Mouse (Mus musculus) liver, embryonic 12.5 days (tissue): ENCODE measurements around the gene Hrk. TPM values are rescaled to one million over a fixed set of nuclear protein-coding genes. Genes with fewer than 3 reads are reported as not detected.

Source experiments
- ATAC-seq: fragments of 200-750 bp; cut with Nextera tagmentation; 2 replicates; pipeline ENCODE4 v1.8.0; 2017; ENCODE audit warnings: moderate number of reproducible peaks, mild to moderate bottlenecking, moderate library complexity
- H3K27ac ChIP-seq: fragments of 300-500 bp; sonication (generic); 2 replicates; pipeline ENCODE4 v1.5.1; 2016; ENCODE audit warnings: mild to moderate bottlenecking
- H3K27me3 ChIP-seq: fragments of 300-500 bp; sonication (generic); replicated peaks from 2 replicates; pipeline ENCODE4 v1.6.1; 2016; ENCODE audit warnings: mild to moderate bottlenecking, moderate library complexity
- H3K36me3 ChIP-seq: fragments of 300-500 bp; sonication (generic); 2 replicates; pipeline ENCODE4 v1.6.1; 2016; ENCODE audit warnings: mild to moderate bottlenecking, moderate library complexity
- H3K4me1 ChIP-seq: fragments of 300-500 bp; sonication (generic); 2 replicates; pipeline ENCODE4 v1.6.1; 2016
- H3K4me2 ChIP-seq: fragments of 300-500 bp; sonication (generic); 2 replicates; pipeline ENCODE4 v1.6.1; 2016; ENCODE audit warnings: mild to moderate bottlenecking, moderate library complexity
- H3K4me3 ChIP-seq: fragments of 300-500 bp; sonication (generic); 2 replicates; pipeline ENCODE4 v1.5.1; 2016; ENCODE audit warnings: mild to moderate bottlenecking, moderate library complexity
- H3K9ac ChIP-seq: fragments of 300-500 bp; sonication (generic); 2 replicates; pipeline ENCODE4 v1.6.1; 2016; ENCODE audit warnings: mild to moderate bottlenecking, moderate library complexity
- H3K9me3 ChIP-seq: fragments of 300-500 bp; sonication (generic); replicated peaks from 2 replicates; pipeline ENCODE4 v1.6.1; 2016; ENCODE audit warnings: mild to moderate bottlenecking, moderate library complexity
- WGBS: fragments of 180-500 bp; shearing (Covaris S2); methylation state at CpG from one replicate; pipeline ENCODE4 v1.1.7; 2016; ENCODE audit not compliant: insufficient replicate concordance; 5-methylcytosine and 5-hydroxymethylcytosine counted together
- polyA plus RNA-seq: library from polyadenylated mRNA; unstranded; fragments of >200 nt; fragmentation: Nextera tagmentation; extraction: Ambion mirVana; gene quantifications from 2 replicates; pipeline ENCODE4 v1.2.1, GENCODE M21; 2016

Hrk gene
- polyA plus RNA-seq, 1 experiment from 2014 or later: 0.04 TPM

- H3K27ac ChIP-seq: no peak overlapping the region
- H3K4me2 ChIP-seq: no peak overlapping the region
- no peaks in the 10 kb centered on the region for H3K36me3 ChIP-seq
- H3K9me3 ChIP-seq: no peaks in the 10 kb centered on the region
- H3K4me3 ChIP-seq: no peak overlapping the region
- WGBS: 57% methylated on average over 13 of the region's 13 CpGs
- H3K4me1 ChIP-seq: no peaks in the 10 kb centered on the region
- H3K27me3 ChIP-seq: peaks cover 40% of the 10 kb centered on the region
- ATAC-seq: no peak
- H3K9ac ChIP-seq: no peak overlapping the region
Measured at GRCm38 (mm10) chr5:118197421-118197820, 33.0 kb downstream of the Hrk start.

GRCm38 (mm10) chr5:118199670-118200069 is 35.2 kb downstream of the Hrk start:
- Histone ChIP-seq H3K4me2 (no peak overlapping the region), H3K4me1 (no peaks in the 10 kb centered on the region), H3K9ac (no peak overlapping the region), H3K27ac (no peak overlapping the region), H3K4me3 (no peak overlapping the region), H3K9me3 (no peaks in the 10 kb centered on the region), H3K36me3 (no peaks in the 10 kb centered on the region), H3K27me3 (peaks cover 19% of the 10 kb centered on the region)
- no peak for ATAC-seq
- WGBS: 48% methylated on average over 5 of the region's 5 CpGs

- H3K4me3 ChIP-seq: no peak overlapping the region
- H3K27ac ChIP-seq: no peak overlapping the region
- H3K36me3 ChIP-seq: no peaks in the 10 kb centered on the region
- no peaks in the 10 kb centered on the region for H3K9me3 ChIP-seq
- no peak for ATAC-seq
- H3K27me3 ChIP-seq: peaks cover 27% of the 10 kb centered on the region
- WGBS: 56% methylated on average over 16 of the region's 16 CpGs
- H3K4me1 ChIP-seq: no peaks in the 10 kb centered on the region
- no peak overlapping the region for H3K9ac ChIP-seq
- no peak overlapping the region for H3K4me2 ChIP-seq
Measured at GRCm38 (mm10) chr5:118204675-118205440, 40.4 kb downstream of the Hrk start.

- peaks cover 20% of the 10 kb centered on the region for H3K27me3 ChIP-seq
- no peak overlapping the region for H3K9ac ChIP-seq
- H3K9me3 ChIP-seq: no peaks in the 10 kb centered on the region
- no peak overlapping the region for H3K4me2 ChIP-seq
- 61% methylated on average over 8 of the region's 8 CpGs for WGBS
- H3K36me3 ChIP-seq: no peaks in the 10 kb centered on the region
- no peak overlapping the region for H3K4me3 ChIP-seq
- ATAC-seq: no peak
- H3K4me1 ChIP-seq: no peaks in the 10 kb centered on the region
- H3K27ac ChIP-seq: no peak overlapping the region
Measured at GRCm38 (mm10) chr5:118205852-118206251, 41.4 kb downstream of the Hrk start.

GRCm38 (mm10) chr5:118214012-118214411 is 49.6 kb downstream of the Hrk start:
- H3K4me1 ChIP-seq: peaks cover 7% of the 10 kb centered on the region; the same call in 1 of the 2 replicates
- ATAC-seq: no peak
- H3K27ac ChIP-seq: no peak overlapping the region
- H3K9me3 ChIP-seq: no peaks in the 10 kb centered on the region
- H3K4me2 ChIP-seq: peak overlapping the region; percentile 51
- 30% methylated on average over 5 of the region's 5 CpGs for WGBS
- H3K36me3 ChIP-seq: no peaks in the 10 kb centered on the region
- no peak overlapping the region for H3K4me3 ChIP-seq
- peaks cover 32% of the 10 kb centered on the region for H3K27me3 ChIP-seq
- no peak overlapping the region for H3K9ac ChIP-seq

- H3K4me1 ChIP-seq: peaks cover 7% of the 10 kb centered on the region; the same call in 1 of the 2 replicates
- H3K27ac ChIP-seq: no peak overlapping the region
- no peak overlapping the region for H3K9ac ChIP-seq
- H3K4me2 ChIP-seq: peak overlapping the region; percentile 51
- ATAC-seq: no peak
- H3K9me3 ChIP-seq: no peaks in the 10 kb centered on the region
- WGBS: 13% methylated on average over 24 of the region's 24 CpGs
- peak overlapping the region; percentile 19; the same call in 1 of the 2 replicates for H3K4me3 ChIP-seq
- peaks cover 32% of the 10 kb centered on the region for H3K27me3 ChIP-seq
- H3K36me3 ChIP-seq: no peaks in the 10 kb centered on the region
Measured at GRCm38 (mm10) chr5:118214418-118215154, 50.1 kb downstream of the Hrk start.

- no peak overlapping the region for H3K4me3 ChIP-seq
- H3K27me3 ChIP-seq: peaks cover 43% of the 10 kb centered on the region
- no peak overlapping the region for H3K9ac ChIP-seq
- 53% methylated on average over 6 of the region's 6 CpGs for WGBS
- no peak overlapping the region for H3K4me2 ChIP-seq
- ATAC-seq: no peak
- H3K27ac ChIP-seq: no peak overlapping the region
- peaks cover 7% of the 10 kb centered on the region; the same call in 1 of the 2 replicates for H3K4me1 ChIP-seq
- H3K9me3 ChIP-seq: no peaks in the 10 kb centered on the region
- H3K36me3 ChIP-seq: no peaks in the 10 kb centered on the region
Measured at GRCm38 (mm10) chr5:118217410-118217809, 53.0 kb downstream of the Hrk start.

GRCm38 (mm10) chr5:118223142-118223757 is 58.8 kb downstream of the Hrk start:
- H3K27ac ChIP-seq: no peak overlapping the region
- H3K4me2 ChIP-seq: no peak overlapping the region
- 53% methylated on average over 9 of the region's 9 CpGs for WGBS
- 0 out of 2 replicates have a peak, but pooled peaks cover 11% of the 10 kb centered on the region for H3K27me3 ChIP-seq
- H3K4me1 ChIP-seq: no peaks in the 10 kb centered on the region
- no peak overlapping the region for H3K4me3 ChIP-seq
- no peak for ATAC-seq
- H3K36me3 ChIP-seq: no peaks in the 10 kb centered on the region
- H3K9ac ChIP-seq: no peak overlapping the region
- no peaks in the 10 kb centered on the region for H3K9me3 ChIP-seq

GRCm38 (mm10) chr5:118230071-118230611 is 65.7 kb downstream of the Hrk start:
- Histone ChIP-seq H3K27me3 (no peaks in the 10 kb centered on the region; the same call in 1 of the 2 replicates), H3K4me2 (no peak overlapping the region), H3K9ac (no peak overlapping the region), H3K4me3 (no peak overlapping the region), H3K27ac (no peak overlapping the region), H3K36me3 (no peaks in the 10 kb centered on the region), H3K9me3 (no peaks in the 10 kb centered on the region), H3K4me1 (no peaks in the 10 kb centered on the region)
- ATAC-seq: no peak
- WGBS: 79% methylated on average over 13 of the region's 13 CpGs

- no peaks in the 10 kb centered on the region for H3K4me1 ChIP-seq
- H3K4me2 ChIP-seq: no peak overlapping the region
- no peak overlapping the region for H3K4me3 ChIP-seq
- no peak overlapping the region for H3K27ac ChIP-seq
- peaks cover 6% of the 10 kb centered on the region; the same call in 1 of the 2 replicates for H3K27me3 ChIP-seq
- no peaks in the 10 kb centered on the region for H3K9me3 ChIP-seq
- WGBS: 58% methylated on average over 12 of the region's 12 CpGs
- H3K9ac ChIP-seq: no peak overlapping the region
- 0 out of 2 replicates have a peak, but pooled peaks cover 4% of the 10 kb centered on the region for H3K36me3 ChIP-seq
- no peak for ATAC-seq
Measured at GRCm38 (mm10) chr5:118236891-118237290, 72.4 kb downstream of the Hrk start.
